8 mouse cellular contexts compared by ENCODE assay signal in the genomic region with DNA sequence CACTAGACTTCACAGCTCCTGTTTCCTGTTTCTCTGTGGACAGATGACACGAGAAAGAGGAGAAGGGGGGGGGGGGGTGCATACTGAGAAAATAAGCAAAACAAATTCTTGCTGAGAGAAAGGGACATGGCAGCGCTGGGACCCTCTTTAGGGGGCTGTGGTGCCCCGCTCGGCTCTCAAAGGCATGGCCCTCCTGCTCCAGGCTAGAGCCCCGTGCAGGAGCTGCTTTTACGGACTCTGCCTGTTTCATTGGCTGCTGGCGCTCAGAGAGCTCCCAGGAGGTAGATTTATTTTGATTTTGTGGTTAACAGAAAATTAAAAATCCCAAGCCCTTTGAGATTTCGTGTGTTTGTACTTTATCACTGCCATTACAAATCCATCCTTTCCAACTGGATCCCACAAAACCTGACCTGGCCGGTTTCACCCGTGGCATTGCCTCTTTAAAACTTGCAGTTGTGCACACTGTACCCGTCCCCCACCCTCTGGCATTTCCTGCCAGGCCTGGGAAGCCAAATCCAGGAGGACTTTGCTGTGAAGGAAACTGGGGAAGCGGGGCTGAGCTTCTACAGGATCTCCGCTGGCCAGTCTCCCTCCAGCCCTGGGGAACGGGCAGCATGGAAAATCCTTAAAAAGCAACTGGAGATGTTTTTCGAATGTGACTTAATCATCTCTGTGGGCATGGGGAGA. TPM values are rescaled to one million over a fixed set of nuclear protein-coding genes. Genes with fewer than 3 reads are reported as not detected.
DNase-seq lines count a peak whose midpoint lies in the region; ATAC-seq lines count a peak whose summit lies in the region.

No protein-coding gene starts in this region.

- H3K36me3 ChIP-seq in kidney, embryonic 15.5 days: peaks cover 3% of the 10 kb centered on the region; the same call in 1 of the 2 replicates
- peaks cover 16% of the 10 kb centered on the region for H3K36me3 ChIP-seq in neural tube, embryonic 13.5 days
- H3K36me3 ChIP-seq in midbrain, embryonic 16.5 days (ENCODE audit: control insufficient read depth, insufficient read depth, low read length): peaks cover 3% of the 10 kb centered on the region

- no peaks in the 10 kb centered on the region for H3K27me3 ChIP-seq in kidney, embryonic 15.5 days
- H3K27me3 ChIP-seq in neural tube, embryonic 13.5 days: no peaks in the 10 kb centered on the region
- H3K27me3 ChIP-seq in midbrain, embryonic 16.5 days (ENCODE audit: control insufficient read depth, insufficient read depth, low read depth, low read length): no peaks in the 10 kb centered on the region

- ATAC-seq in kidney, embryonic 15.5 days (replicated peaks; ENCODE audit: low FRiP score): 0 out of 2 replicates have a peak, but pooled peaks have one; percentile 25
- ATAC-seq in neural tube, embryonic 13.5 days (ENCODE audit: low read depth): no peak
- no peak for ATAC-seq in midbrain, embryonic 16.5 days

- H3K27ac ChIP-seq in kidney, embryonic 15.5 days: peak overlapping the region; percentile 86
- H3K27ac ChIP-seq in neural tube, embryonic 13.5 days (replicated peaks): peak overlapping the region; percentile 52
- H3K27ac ChIP-seq in midbrain, embryonic 16.5 days (ENCODE audit: low read length): no peak overlapping the region

- 0 out of 2 replicates have a peak overlapping the region, but pooled peaks have one; percentile 23 for H3K4me2 ChIP-seq in kidney, embryonic 15.5 days
- no peak overlapping the region for H3K4me2 ChIP-seq in neural tube, embryonic 13.5 days
- no peak overlapping the region for H3K4me2 ChIP-seq in midbrain, embryonic 16.5 days (ENCODE audit: low read length)

- peaks cover 20% of the 10 kb centered on the region for H3K4me1 ChIP-seq in kidney, embryonic 15.5 days
- 0 out of 2 replicates have a peak, but pooled peaks cover 6% of the 10 kb centered on the region for H3K4me1 ChIP-seq in neural tube, embryonic 13.5 days (replicated peaks)
- H3K4me1 ChIP-seq in midbrain, embryonic 16.5 days (ENCODE audit: control insufficient read depth, insufficient read depth, low read length): no peaks in the 10 kb centered on the region

- peak; percentile 21 to 42 for DNase-seq in layer of hippocampus, postnatal 10 days (ENCODE audit: low spot score in 2 of 2)
- DNase-seq in layer of hippocampus, adult 8-10 months (ENCODE audit: low spot score in 2 of 2): no peak
- peak; percentile 53 for DNase-seq in heart, adult 8-10 months (ENCODE audit: low spot score)
- no peak for DNase-seq in spleen, postnatal 14 days (ENCODE audit: low spot score in 2 of 2)
- DNase-seq in thymus, postnatal 4 days: no peak

- no peak overlapping the region for H3K9ac ChIP-seq in kidney, embryonic 15.5 days
- H3K9ac ChIP-seq in neural tube, embryonic 13.5 days: no peak overlapping the region
- no peak overlapping the region for H3K9ac ChIP-seq in midbrain, embryonic 16.5 days (ENCODE audit: low read depth, low read length)

- 44% methylated on average over 15 of the region's 15 CpGs for WGBS in kidney, embryonic 15.5 days
- WGBS in neural tube, embryonic 13.5 days: 58% methylated on average over 15 of the region's 15 CpGs
- WGBS in midbrain, embryonic 16.5 days: 73% methylated on average over 15 of the region's 15 CpGs

- H3K9me3 ChIP-seq in kidney, embryonic 15.5 days (replicated peaks): no peaks in the 10 kb centered on the region
- H3K9me3 ChIP-seq in neural tube, embryonic 13.5 days: no peaks in the 10 kb centered on the region
- no peaks in the 10 kb centered on the region for H3K9me3 ChIP-seq in midbrain, embryonic 16.5 days (replicated peaks; ENCODE audit: control insufficient read depth, low read length, poor library complexity, severe bottlenecking)

- H3K4me3 ChIP-seq in kidney, embryonic 15.5 days (replicated peaks): no peak overlapping the region
- H3K4me3 ChIP-seq in neural tube, embryonic 13.5 days: no peak overlapping the region
- H3K4me3 ChIP-seq in midbrain, embryonic 16.5 days (ENCODE audit: low read depth, low read length): no peak overlapping the region

RNA-seq across cellular contexts. Expression of a gene that starts 5.5 kb away (rescaled TPM):
- not detected for total RNA-seq in layer of hippocampus, postnatal 10 days (2021)
- not detected for total RNA-seq in layer of hippocampus, adult 8-10 months (2022)
- total RNA-seq in heart, adult 8-10 months (2022): not detected
- 0.30 and 0.31 TPM in 2 replicates for polyA plus RNA-seq in kidney, embryonic 15.5 days (2015; fragmentation: Nextera tagmentation; extraction: Ambion mirVana)
- 0.23 and 0.46 TPM in 2 replicates for polyA plus RNA-seq in neural tube, embryonic 13.5 days (2015; fragmentation: Nextera tagmentation; extraction: Ambion mirVana)
- polyA plus RNA-seq in midbrain, embryonic 16.5 days (2015; fragmentation: Nextera tagmentation; extraction: Ambion mirVana): 0.44 and 0.63 TPM in 2 replicates

Comparison
In these comparisons a context has a peak if more than half of its experiments do, and no peak if none do; other contexts are left out.
1. DNase-seq: peak in layer of hippocampus, postnatal 10 days (2 of 2) and heart, adult 8-10 months (single experiment); none in layer of hippocampus, adult 8-10 months (0 of 2), spleen, postnatal 14 days (0 of 2) and thymus, postnatal 4 days (single experiment).